Mouse (Mus musculus) cortical plate, adult 2 months (tissue): Measurements from ENCODE around the gene Iqch.

ENCODE experiments used
- CTCF ChIP-seq: fragments of 200-500 bp; IDR thresholded peaks from 2 replicates; pipeline ENCODE4 v1.5.1; 2011; ENCODE audit warnings: mild to moderate bottlenecking, control low read depth, low read length; ENCODE audit not compliant: insufficient read depth; ENCODE audit errors: extremely low read depth
- POLR2A ChIP-seq: fragments of 200-500 bp; IDR thresholded peaks from 2 replicates; pipeline ENCODE4 v1.6.1; 2011; ENCODE audit warnings: mild to moderate bottlenecking, low read length, control low read depth; ENCODE audit not compliant: insufficient read depth; ENCODE audit errors: extremely low read depth

DNA sequence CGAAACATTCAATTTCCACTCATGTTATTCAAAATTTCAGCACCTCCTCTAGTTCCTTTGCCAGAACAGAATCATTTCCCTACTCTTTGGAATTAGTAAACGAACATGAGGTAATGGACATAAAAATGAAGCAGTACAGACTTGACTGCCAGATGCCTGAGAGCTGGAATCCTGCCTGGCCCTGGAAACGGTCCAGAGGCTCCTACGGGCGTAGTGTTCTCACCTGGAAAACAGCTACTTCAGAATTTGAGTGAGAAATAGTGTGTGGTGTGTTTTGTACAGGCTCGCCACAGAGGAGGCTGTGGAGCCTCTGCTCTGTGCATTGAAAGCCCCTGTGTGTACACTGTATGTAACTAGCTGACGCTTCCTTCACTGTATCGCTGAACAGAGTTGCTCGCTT lies 5.6 kb downstream of the Iqch start:
- TF ChIP-seq CTCF (no peak), POLR2A (no peak)
